Mouse (Mus musculus) left cerebral cortex, postnatal 14 days (tissue): ENCODE data around the gene Tpst2. TPM values are rescaled to one million over a fixed set of nuclear protein-coding genes. Genes with fewer than 3 reads are reported as not detected.

Source experiments
- DNase-seq, 2 experiments: peaks; one replicate each; pipeline ENCODE4 v3.0.0; 2021 to 2022; ENCODE audit warnings: low spot score in 2 of 2, mixed read lengths in 1 of 2
- intact Hi-C: fragments of 180-260 bp; cut with DNase I; formaldehyde crosslinking; loops from one replicate; pipeline ENCODE4 v1.15.1; 2025
- total RNA-seq, 2 experiments: library from RNA; stranded (reverse); gene quantifications; 2 replicates each; pipeline ENCODE4 v1.2.3; 2021

Gene Tpst2
- total RNA-seq, 2 experiments from 2014 or later = 41.3 to 42.9 TPM

DNA sequence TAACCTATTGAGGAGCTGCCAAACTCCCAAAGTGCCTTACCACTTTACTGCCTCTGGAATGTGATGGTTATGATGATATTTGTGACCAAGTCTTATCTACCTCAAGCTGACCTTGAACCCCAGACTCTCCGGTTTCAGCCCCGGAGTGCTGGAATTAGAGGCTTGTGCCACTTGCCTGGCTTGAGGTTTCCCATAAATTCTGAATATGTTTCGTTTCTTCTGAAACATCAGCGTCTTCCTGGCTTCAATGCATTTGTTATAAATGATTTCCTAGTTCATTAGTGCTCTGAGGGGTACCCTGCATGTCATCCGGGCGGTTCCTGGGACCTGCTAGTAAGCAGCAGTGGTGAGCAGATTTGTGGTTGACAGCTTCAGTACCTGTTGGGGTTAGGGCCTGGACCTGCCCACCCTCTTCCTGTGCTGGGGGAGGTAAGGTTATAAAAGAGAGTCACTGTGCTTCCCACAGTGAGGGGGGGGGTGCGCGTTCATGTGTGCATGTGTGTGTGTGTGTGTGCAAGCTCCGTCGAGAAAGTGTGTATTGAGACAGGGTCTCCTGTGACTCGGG, 1.5 kb downstream of the Tpst2 start:
- intact Hi-C loops = loop anchor here (5.0 kb wide), 2 partner anchors 36 to 49 kb away; partner anchors contain the start of gene Tfip11
- no peak for DNase-seq

DNA sequence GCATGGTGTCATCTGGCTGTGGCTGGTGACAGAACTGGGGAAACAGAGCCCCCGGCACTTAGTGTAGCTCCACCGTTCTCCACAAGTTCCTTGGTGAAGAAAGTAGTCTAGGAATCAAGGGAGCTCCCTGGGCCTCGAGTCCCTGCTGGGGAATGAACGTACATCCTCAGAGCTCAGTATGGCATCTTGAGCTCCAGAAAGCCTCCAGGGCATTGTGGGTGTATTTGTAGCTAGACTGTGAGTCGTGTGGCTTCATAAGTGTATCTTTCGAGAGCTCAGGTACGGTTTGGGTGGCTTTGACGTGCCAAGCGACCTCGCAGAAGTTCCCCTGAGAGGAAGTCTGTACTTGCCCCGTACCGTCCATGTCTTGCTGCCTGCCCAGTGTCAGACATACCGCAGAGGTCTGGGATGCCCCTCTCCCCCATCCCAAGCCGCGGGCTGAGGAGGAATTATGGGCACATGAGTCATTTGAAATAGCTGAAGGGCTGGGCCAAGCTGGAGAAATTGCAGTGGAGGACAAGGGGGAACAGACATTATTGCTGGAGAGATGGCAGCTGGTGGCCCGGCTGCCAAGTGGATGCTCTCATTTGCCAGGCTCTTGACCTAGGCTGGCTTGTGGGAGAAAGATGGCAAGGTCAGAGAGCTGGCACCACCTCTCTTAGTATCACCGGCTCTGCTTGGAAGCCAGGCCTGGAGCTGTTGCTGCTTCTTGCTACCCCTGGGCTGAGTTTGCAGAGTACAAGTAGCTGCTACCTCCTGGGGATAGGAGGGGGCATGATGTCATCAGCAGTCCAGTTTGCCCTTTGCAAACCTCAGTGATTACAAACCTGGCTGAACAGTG, 2.9 kb downstream of the Tpst2 start:
- intact Hi-C loops = loop anchor here (5.0 kb wide), 2 partner anchors 37 to 48 kb away; partner anchors contain the start of gene Tfip11
- no peak for DNase-seq

DNA sequence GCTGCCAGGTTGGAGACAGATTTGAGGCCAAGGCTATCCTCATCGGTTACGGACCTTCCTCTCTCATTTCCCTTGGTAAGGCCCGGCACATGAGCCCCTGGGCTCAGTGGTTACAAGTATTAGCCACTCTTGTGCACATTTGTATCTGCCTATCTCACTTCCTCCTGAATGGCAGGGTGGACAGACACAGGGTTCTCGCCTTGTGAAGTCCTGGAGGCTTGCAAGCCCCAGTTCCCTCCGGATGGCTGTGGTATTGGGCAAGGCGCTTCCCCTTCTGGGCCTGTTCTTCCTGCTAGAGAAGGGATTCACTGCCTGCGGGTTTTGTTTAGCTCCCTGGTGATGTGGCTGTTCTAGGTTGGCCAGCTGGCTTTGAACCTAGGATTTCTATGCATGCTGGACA, 3.7 kb downstream of the Tpst2 start:
- intact Hi-C loops = no loop called here
- DNase-seq = no peak

DNA sequence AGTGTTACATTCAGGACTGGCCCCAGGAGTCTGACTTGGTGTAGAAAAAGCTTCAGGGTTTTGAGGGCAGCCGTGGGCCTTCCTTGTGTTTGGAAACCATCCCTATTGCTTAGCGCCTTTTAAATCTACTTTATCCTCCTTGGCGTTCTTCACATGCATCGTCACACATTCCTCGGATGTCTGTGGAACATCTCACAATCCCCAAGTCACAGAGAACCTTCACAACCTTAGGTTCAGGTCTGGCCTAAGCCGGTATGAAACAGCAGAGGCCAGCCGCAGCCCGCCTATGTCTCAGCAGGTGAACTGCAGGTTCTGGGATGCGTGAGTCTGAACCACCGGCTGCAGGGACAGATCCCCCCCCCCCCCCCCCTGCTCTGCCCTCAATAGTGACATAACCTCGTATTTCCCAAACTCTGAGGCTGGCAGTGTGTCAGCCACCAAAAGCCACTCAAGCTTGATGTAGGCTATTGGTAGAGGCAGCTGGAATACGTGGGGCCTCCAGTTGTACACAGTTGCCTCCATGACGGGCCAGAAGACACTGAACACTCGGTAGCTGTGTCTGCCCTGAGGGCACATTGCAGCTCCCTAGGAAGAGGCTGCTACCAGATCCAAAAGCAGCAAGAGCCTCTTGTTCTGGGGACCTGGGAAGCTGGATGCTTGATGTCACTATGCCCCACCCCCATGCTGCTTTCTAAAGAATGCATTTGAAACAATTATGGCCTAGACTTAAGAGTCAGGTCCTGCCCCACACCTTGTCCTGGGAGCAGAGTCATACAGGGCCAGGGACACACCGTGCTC, 4.6 kb downstream of the Tpst2 start:
- DNase-seq = no peak
- intact Hi-C loops = no loop called here

DNA sequence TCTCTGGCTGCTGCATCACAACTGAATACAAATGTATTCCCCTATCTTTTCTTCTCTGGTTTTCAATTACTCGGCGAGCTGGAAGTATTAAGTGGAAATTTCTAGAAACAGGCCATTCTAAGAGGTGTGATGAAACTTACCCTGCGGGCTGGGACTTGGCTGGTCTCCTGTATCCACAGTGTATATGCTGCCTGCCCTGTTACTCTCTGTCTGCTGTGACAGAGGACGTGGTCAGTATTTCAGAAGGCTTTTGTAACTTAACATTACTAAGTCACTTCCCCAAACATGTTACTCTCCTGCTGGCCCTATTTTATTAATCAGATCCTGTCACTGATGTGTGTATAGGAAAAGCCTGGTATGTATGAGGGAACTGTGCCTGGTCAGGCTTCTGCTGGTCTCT, 5.2 kb downstream of the Tpst2 start:
- intact Hi-C loops = no loop called here

DNA sequence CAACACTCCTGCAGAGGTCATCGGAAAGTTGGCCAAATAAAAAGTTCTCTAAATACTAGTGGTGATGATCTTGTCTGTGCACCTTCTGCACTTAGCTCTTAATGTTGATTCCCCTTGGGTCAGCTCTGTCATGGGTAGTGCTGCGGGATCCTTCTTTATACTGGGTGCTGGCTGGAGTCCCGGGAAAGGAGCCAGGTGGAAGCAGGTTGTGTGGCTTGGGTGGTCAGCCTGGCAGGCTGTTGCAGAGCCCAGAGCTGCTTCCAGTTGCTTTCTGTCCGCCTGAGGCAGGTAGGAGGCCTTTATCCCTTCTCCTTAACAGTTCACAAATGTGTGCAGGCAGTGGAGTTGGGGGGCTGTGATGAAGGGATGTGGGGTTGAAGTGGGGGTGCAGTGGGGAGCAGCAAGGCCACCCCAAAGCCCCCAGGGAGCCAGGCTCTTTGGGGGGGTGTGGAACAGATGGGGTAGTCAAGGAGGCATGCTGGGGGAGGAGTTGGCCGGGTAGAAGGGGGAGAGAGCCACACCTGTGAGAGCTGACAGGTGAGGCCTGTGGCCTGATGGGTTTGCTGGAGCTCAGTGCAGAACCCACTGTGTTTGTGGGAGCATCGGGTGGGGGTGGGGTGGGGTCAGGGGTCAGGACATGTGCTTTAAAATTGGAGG, 5.8 kb downstream of the Tpst2 start:
- intact Hi-C loops = no loop called here
- DNase-seq = no peak

More for the DNA sequence above, 5.2 kb downstream of the Tpst2 start:
- DNase-seq = no peak

DNA sequence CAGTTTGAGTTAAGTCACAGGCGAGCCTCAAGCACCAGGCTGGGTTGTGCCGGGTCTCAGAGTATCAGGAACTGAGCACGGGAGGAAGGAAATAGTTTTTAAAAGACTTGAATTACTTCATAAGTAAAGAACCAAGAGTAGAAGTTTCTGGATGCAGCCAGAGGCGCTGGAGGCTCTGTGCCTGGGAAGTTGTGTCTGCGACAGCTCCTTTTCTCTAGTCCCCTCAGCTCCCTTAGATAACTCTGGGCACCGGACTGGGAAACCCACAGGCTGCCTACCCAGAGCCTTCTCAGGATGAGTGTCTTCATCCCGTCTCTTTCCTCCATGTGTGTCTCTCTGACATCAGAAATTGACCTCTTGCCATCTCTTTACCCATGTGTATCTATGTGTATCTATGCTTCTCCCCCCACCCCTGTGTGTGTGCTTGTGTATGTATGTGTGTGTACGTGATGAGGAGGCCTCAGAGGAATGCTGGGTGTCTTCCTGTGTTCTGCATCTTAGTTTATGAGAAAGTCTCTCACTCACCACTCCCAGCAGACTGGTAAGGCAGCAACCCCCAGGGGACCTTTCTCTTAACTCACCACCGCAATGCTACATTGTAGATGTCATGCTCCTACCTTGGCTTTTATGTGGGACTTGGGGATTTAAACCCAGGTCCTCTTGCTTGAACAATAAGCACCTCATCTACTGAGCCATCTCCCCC, 6.4 kb downstream of the Tpst2 start:
- intact Hi-C loops = no loop called here

DNA sequence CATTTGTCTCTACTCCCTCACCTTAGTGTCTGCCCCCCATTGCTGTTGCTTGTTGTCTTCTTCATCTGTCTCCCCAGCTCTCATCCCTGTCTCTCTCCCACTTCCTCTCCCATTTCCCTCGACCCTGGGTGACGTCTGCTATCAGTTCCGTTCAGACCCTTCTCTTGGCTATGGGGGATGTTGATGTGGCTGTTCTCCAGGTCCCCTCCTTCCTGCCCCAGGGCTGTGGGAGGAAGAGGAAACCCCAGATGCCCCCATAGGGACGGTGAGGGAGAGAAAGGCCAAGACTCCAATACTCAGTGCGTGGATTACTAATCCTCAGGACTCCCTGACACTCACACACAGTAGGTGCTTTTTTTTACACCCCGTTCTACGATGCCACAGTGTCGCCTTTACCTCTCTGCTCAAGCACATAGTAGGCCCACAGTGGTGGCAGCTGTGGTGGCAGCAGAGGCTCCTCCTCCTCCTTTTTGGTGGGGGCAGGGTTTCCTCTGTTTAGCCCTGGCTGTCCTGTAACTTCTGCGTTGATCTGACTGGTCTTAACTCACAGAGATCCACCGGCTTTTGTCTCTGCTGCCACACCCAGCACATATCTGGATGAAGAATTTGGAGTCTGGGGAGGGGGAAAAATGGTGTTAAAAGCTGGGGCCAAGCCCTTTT, 7.2 kb downstream of the Tpst2 start:
- DNase-seq = no peak
- intact Hi-C loops = no loop called here

More for the DNA sequence above, 6.4 kb downstream of the Tpst2 start:
- no peak for DNase-seq

DNA sequence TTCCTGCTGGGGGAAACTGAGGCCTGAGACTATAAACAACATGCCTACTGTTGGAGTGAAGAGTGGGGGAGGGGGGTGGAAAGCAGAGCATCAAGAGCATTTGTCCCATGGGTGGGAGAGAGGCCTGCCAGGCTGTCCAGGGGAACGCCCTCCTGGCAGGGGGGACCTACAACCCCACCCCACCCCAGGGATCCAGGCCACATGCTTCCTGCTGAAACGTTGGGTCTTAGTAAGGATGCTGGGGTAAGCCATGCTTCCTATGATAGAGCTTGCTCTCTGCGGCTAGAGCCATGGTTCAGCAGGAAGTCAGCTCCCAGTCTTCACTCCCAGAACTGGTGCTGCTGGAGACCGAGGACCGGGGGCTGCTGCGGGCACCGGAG, 7.7 kb downstream of the Tpst2 start:
- DNase-seq = no peak
- intact Hi-C loops = no loop called here

DNA sequence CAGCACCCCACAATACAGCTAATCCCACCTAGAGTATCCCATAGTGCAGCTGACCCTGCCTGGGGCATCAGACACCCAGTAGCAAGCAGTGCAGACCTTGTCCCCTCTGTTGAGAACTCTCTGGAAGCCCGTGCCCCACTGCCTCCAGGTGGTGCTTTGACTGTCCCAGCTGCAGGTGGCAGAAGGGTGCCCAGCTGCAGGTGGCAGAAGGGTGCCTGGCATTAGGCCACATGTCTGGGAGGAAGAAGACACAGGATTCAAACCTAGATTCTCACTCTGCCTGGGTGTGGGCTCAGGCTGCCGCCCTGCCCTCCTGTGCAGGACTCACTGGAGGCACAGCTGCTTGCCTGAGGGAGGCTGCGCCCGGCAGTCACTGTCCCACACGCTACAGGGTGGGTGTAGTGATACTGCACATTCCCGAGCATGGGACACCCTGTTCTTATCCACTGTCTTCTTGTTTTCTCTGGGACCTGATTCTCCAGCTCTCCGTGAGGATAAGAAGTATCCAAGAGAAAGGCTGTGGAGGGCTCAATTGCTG, 9.1 kb downstream of the Tpst2 start:
- DNase-seq = no peak
- intact Hi-C loops = no loop called here

DNA sequence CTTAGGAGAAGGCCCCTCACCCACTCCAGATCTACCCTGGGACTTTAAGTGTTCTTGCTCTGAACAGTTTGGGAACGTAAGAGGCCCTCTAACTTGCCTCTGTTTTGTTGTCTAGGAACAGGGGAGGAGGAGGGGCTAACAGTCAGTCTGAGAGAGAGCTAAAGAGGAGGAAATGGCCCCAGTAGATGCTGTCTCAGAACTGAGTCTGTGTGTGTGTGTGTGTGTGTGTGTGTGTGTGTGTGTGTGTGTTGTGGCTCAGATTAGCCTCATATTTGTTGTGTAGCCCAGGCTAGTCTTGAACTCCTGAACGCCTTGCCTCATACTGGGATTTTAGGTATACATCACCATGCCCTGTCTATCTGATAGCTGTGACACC, 10.1 kb downstream of the Tpst2 start:
- no peak for DNase-seq
- intact Hi-C loops = no loop called here

DNA sequence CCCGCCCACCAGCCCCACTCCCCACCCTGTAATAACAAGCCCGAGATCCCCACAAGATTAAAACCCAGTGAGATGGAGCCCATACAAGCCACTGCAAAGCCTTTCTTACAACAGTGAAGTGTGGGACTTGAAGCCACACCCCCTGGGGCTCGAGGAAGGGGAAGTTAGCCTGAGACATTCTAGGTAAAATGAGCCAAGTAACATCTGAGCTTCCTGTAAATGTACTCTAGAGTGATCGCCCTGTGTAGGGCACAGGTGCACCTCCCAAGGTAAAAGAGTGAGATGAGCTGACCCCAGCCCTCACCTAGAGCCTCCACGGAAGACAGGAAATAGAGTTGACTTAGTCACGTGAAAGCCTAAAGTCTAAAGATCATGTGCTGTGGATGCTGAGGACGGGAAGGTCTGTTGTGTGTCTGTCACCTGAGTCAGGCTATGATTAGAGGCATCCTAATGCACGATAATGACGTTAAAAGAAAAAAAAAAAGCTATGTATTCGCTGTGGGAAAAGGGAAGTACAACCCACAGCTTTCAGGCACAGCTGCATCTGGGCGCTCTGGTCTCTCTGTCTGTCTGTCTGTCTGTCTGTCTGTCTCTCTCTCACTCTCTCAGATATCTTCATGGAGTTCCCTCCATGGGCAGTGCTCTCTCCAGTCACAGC, 10.6 kb downstream of the Tpst2 start:
- DNase-seq = no peak
- intact Hi-C loops = no loop called here

DNA sequence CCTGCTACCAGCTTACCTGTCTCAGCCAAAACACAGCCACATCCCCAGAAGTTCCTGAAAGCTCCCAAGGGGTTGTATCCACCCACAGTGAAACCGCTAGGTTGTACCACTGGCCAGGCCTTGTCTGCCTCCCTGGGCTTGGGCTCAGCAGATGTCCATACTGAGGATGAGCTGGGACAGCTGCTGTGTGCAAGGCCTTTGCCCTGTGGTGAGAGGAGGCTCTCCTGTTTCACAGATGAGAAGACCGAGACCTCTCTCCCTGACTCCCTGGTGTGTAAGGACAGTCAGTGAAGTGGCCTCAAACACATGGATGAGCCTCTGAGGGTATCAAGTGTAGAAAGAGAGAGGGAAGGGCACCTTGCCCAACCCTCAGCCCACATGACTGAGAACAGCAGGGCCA, 11.2 kb downstream of the Tpst2 start:
- DNase-seq = no peak
- intact Hi-C loops = no loop called here

DNA sequence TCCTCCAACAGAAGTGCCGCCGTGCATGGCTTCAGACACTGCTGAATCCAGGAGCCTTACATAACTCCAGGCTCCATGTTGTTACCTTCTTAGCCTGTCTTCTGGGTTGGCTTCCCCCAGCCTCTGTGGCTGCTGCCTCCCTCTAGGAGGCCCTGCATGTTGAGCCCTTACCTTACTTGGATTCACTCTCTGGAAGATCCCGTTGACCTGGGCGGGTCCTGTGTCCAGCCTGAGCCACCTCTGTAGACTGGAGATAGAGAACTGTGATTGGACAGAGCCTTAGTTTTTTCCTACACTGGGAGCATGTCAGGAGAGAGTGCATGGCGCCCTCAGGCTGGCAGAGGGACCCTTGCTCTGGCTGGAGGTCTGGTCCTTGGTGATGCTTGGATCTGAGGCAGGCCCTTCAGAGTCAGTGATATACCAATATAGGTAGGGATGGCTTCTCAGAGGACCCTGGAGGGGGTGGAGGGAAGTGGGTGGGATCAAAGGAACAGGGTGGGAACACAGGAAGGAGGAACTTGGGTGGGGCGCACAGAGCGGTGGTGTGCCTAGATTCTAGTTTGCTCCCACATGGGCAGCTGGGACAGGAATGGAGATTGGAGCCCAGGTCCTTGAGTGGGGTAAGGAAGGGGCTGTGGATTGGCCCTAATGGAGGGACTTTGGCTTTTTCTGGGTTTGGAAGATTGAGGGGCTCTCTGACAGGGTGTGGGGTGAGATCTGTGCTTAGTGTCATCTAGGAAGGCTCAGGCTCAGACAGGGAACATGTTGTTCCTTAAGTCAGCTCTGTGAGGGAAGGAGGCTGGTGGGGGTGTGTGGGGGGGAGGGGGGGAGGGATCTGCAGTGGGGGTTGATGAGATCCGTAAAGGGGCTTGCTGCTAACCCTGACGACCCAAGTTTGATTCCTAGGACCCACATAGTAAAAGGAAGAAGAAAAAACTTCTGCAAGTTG, 12.0 kb downstream of the Tpst2 start:
- intact Hi-C loops = no loop called here
- no peak for DNase-seq

DNA sequence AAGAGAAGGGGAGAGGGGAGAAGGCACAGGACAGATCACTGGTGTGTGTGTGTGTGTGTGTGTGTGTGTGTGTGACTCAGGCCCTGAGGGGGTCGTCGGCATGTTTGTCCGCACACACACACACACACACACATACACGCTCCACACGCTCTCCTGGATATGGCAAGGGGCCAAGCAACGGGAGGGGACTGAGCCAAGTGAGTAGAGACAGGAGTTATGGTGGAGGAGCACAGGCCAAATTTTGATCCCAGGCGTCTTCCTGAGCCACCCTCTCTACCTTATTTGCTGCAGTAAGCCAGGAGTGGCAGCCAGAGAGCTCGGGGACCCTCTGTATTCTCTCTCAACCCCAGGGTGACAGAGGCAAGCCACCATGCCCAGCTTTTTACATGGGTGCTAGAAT, 12.7 kb downstream of the Tpst2 start:
- no peak for DNase-seq
- intact Hi-C loops = no loop called here

DNA sequence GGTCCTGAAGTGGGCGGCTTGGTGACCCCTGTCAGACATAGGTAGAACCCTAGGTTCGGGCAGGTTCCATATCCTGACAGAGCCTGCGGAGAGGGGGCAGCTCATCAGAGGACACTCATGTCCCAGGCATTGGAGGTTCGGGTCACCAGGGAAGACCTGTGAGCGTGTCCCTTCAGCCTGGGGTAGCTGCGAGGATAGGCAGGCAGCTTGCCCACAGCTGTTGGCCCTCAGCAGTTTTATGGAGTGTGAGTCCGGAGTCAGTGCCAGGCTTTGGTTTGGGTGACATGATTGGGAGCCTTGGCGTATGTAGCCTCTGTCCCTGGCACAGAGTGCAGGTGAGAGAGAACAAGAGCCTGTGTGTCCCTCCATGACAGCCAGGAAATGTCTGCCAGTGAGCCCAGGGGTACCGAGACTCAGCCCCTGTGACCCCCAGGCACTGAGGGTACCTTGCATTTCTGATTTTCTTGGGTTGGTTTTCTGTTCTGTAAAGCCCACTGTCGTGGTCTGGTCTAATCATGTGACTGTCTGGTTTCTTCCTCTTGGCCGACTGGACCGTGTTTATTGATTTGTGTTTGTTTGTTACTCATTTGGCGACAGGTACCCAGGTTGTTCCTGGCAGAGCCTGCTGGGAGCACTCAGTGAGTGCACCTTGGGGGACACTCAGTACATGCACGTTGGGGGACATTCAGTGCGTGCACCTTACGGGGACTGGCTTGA, 13.5 kb downstream of the Tpst2 start:
- DNase-seq = no peak
- intact Hi-C loops = no loop called here

DNA sequence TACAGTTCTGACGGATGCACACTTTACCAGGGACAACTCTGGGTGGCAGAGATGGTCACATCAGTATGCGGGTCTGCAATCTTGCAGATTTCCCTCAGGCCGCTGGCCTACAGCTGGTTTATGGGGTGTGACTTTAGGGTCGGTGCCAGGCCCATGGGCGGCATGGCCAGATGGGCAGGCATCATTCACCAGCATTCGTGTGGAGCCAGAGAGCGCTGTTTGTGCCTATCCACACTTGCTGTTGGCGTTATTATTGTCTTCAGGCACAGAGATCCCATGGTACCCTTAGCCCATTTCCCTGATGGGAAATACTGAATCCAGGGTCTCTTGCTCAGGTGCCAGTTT, 14.0 kb downstream of the Tpst2 start:
- intact Hi-C loops = no loop called here
- DNase-seq = no peak
